Mouse (Mus musculus) bone marrow, adult 2 months (tissue): ENCODE results near the gene Kalrn.

Source experiments
- CTCF ChIP-seq: fragments of 200-500 bp; IDR thresholded peaks from 2 replicates; pipeline ENCODE4 v1.5.1; 2011; ENCODE audit warnings: low read length, control low read depth; ENCODE audit not compliant: control insufficient read depth, insufficient read depth
- POLR2A ChIP-seq: fragments of 200-500 bp; IDR thresholded peaks from 2 replicates; pipeline ENCODE4 v1.6.1; 2011; ENCODE audit warnings: low read depth, mild to moderate bottlenecking, control low read depth, low read length, borderline replicate concordance; ENCODE audit not compliant: control insufficient read depth

- TF ChIP-seq POLR2A (no peak), CTCF (no peak)
These were observed 593.5 kb downstream of the Kalrn start for GRCm38 (mm10) chr16:33979855-33980254.
